Mouse (Mus musculus): ENCODE measurements at regions not wholly inside any gene's neighbourhood (a gene's known extent, or its start where the extent isn't known, plus 50 kb on each side); places are given as distances from the start of the nearest gene placed in this dataset.

DNA sequence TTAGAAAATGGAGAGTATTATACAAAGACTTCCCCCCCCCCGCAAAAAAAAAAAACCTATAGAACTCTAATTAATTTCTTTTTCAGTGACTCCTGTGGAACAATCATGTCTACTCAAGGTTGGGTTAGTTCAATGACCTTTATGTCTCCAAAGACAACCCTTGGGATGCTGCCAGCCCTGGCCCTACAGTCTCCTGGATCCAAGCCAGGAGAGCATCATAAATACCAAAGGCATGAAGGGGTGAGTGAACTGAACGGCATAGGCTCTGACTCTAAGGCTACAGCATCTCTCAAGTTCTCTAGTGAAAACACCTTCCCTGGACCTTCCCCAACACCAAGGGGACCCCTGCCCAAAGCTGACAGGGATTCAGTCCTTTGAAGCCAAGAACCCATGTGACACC, 149.4 kb downstream of the Mettl11b start:
- TF ChIP-seq ELF1 (IDR thresholded peaks at IDR 0.05; ENCODE audit: low read depth, low read length) (no peak), GABPA (IDR thresholded peaks at IDR 0.05; ENCODE audit: low read depth, low read length) (no peak), MEF2A (IDR thresholded peaks at IDR 0.05; ENCODE audit: extremely low read depth, insufficient replicate concordance, low read depth, low read length, poor library complexity, severe bottlenecking) (no peak), POLR2AphosphoS2 (IDR thresholded peaks at IDR 0.05; ENCODE audit: low read length) (no peak)

Measured in MEL (cell line).